Mouse (Mus musculus) layer of hippocampus, adult 6 months (tissue): ENCODE data around the gene Zfp967. TPM values are rescaled to one million over a fixed set of nuclear protein-coding genes. Genes with fewer than 3 reads are reported as not detected.

Experiments
- long read RNA-seq, 2 experiments: library from polyadenylated mRNA; unstranded; transcript quantifications; one replicate each; pipeline ENCODE4 v2.0.0; 2019 to 2020
- polyA plus RNA-seq: library from polyadenylated mRNA; unstranded; fragments of <200 nt; fragmentation: Nextera tagmentation; gene quantifications from 2 replicates; pipeline ENCODE4 v1.2.3, GENCODE M21; 2021

Gene Zfp967
- not detected in 2 replicates for polyA plus RNA-seq
- long read RNA-seq, experiment 1, partial matches to known transcripts, result 2 of 5 reads
- long read RNA-seq, experiment 1, other reads (novel, unspliced or antisense), result 3 of 5 reads
- long read RNA-seq, experiment 2, partial matches to known transcripts, result 1 of 2 reads
- long read RNA-seq, experiment 2, other reads (novel, unspliced or antisense), result 1 of 2 reads

DNA sequence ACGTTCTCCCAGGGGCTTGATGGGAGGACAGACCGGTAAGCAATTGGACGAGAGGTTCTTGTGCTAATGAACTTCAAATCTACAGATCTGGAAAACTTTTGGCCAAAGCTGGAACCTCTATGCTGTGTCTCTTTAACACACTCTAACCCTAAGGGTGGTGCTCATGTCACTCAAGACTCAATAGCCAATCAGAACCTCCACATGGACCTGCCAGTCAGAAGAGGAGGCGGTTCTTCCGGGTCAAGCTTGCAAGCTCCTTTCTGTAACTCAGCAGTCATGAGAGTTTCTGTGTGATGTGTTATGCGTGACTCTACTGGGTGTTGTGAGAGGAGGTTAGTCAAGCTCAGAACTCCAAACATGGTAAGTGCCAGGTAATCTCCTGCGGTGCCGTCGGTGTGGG lies at the start of gene Zfp967:
Gene Zfp967 (plus strand): TSS at position 301 of the 400 bp plus-strand sequence.

GRCm38 (mm10) chr2:176486683-176487082 lies 34.2 kb upstream of the Zfp967 start, which contains the start of gene Gm14434:
Gene Gm14434 (minus strand): TSS chr2:176486783.

Other genes with a start within 250 kb of the Zfp967 start
- gene Gm11009, start 201.6 kb upstream of the Zfp967 start, polyA plus RNA-seq, result not detected in 2 replicates
- 12.1 and 16.6 TPM in 2 replicates for gene Gm14435, start 97.5 kb upstream of the Zfp967 start, polyA plus RNA-seq
- gene Gm14434, start 34.3 kb upstream of the Zfp967 start, polyA plus RNA-seq, result 26.3 and 39.0 TPM in 2 replicates
- gene Gm14308, start 115.3 kb downstream of the Zfp967 start, polyA plus RNA-seq, result 29.2 and 39.7 TPM in 2 replicates
- gene Zfp973, start 149.5 kb downstream of the Zfp967 start, polyA plus RNA-seq, result 9.5 and 9.6 TPM in 2 replicates
- gene Gm14305, start 187.3 kb downstream of the Zfp967 start, polyA plus RNA-seq, result 48.2 and 57.1 TPM in 2 replicates